Mouse (Mus musculus) liver, postnatal 0 days (tissue): ENCODE measurements at regions not wholly inside any gene's neighbourhood (a gene's known extent, or its start where the extent isn't known, plus 50 kb on each side); places are given as distances from the start of the nearest gene placed in this dataset.

Experiments
- CTCF ChIP-seq: sonication (generic); IDR thresholded peaks from 2 replicates; pipeline ENCODE4 v1.5.1; 2016; ENCODE audit warnings: antibody characterized with exemption, low read depth
- EP300 ChIP-seq: IDR thresholded peaks from 2 replicates; pipeline ENCODE4 v1.6.1; 2016; ENCODE audit warnings: antibody characterized with exemption, low read depth, mild to moderate bottlenecking

GRCm38 (mm10) chr13:54888021-54888420 lies 61.2 kb upstream of the Unc5a start:
- TF ChIP-seq EP300 (no peak), CTCF (no peak)
